Mouse (Mus musculus): ENCODE results near the gene Bphl. TPM values are rescaled to one million over a fixed set of nuclear protein-coding genes. Genes with fewer than 3 reads are reported as not detected.

Gene Bphl
- polyA plus RNA-seq (2015; fragmentation: Nextera tagmentation; extraction: Ambion mirVana), result 32.9 and 35.9 TPM in 2 replicates

DNA sequence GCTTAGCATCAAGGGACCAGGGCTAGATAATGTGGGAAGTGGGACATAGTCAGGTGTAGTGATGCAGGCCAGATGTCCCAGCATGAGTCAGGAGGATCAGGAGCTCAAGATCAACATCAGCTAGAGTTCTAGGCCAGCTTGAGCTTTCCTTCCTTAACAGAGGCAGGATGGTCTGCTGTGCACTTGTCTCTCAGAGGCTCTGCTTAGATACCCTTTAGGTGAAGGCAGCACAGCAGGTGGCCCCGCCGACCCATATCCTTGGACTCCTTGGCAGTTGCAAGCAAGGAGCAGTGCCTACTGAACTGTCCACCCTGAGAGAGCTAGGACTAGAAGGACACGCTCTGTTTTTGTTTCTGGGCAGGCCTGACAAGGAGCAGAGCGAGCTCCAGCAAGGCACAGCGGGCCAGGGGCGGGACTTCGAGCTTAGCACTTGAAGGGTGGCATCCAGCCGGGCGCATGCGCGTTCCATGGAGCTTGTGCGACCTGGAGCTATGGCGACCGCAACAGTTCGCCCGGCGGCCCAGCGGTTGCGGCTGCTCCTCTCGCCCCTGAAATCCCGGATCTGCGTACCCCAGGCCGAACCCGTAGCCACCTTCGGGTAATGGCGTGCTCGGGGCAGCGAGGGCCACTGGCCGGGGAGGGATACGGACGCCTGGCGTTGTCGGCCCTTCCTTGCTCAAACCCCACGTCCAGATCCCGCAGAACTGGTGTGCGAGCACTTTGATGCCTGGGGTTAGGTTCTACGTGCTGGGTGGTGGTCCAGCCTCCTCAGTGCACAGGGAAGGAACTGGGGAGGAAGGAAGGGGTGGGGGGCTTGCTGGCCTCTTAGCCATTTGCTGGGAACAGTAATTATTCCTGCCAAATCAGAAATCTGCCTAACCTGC is at the start of gene Bphl:
TSS of gene Bphl (plus strand) at position 426 of the 884 bp plus-strand sequence.
- under 1% methylated on average over 37 of the region's 37 CpGs for WGBS
- ATAC-seq (replicated peaks), result peak; percentile 97
- peaks cover 19% of the 10 kb centered on the region for H3K4me1 ChIP-seq
- peak within 1 kb of the TSS; percentile 83 for H3K27ac ChIP-seq (replicated peaks)
- H3K4me3 ChIP-seq, result peak within 1 kb of the TSS; percentile 73
- peak within 1 kb of the TSS; percentile 62 for H3K4me2 ChIP-seq (replicated peaks)
- H3K9ac ChIP-seq (replicated peaks), result peak within 1 kb of the TSS; percentile 89
- no peaks in the 10 kb centered on the region for H3K9me3 ChIP-seq
- H3K27me3 ChIP-seq, result no peaks in the 10 kb centered on the region
- H3K36me3 ChIP-seq, result 0 out of 2 replicates have a peak, but pooled peaks cover 3% of the 10 kb centered on the region

GRCm38 (mm10) chr13:33989625-33990024 is 47.8 kb upstream of the Bphl start:
- no peaks in the 10 kb centered on the region for H3K36me3 ChIP-seq
- no peaks in the 10 kb centered on the region for H3K27me3 ChIP-seq
- no peak overlapping the region for H3K4me3 ChIP-seq
- H3K27ac ChIP-seq (replicated peaks), result no peak overlapping the region
- no peak for ATAC-seq (replicated peaks)
- H3K9ac ChIP-seq (replicated peaks), result no peak overlapping the region
- WGBS, result 89% methylated on average over 5 of the region's 5 CpGs
- no peak overlapping the region for H3K4me2 ChIP-seq (replicated peaks)
- H3K9me3 ChIP-seq, result no peaks in the 10 kb centered on the region
- no peaks in the 10 kb centered on the region for H3K4me1 ChIP-seq

DNA sequence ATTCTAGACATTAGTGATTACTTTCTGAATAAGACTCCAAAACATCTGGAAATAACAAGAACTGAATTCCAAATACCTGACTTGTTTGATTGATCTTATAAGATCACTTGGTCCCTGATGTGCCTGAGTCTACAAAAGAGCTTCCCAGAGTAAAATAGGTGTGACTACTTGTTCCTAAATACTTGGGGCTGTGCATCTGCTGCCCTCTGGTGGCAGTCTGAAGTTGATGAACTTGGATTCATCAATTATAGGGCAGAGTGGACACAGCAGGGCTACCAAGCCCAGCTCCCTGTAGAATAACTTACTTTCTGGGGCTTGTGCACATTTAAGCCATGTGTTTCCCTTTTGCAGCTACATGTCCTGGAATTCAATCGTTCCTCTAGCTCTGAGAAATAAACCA is 42.2 kb upstream of the Bphl start:
- H3K27ac ChIP-seq (replicated peaks), result no peak overlapping the region
- H3K4me2 ChIP-seq (replicated peaks), result no peak overlapping the region
- H3K36me3 ChIP-seq, result no peaks in the 10 kb centered on the region
- no peak overlapping the region for H3K9ac ChIP-seq (replicated peaks)
- H3K4me3 ChIP-seq, result no peak overlapping the region
- H3K27me3 ChIP-seq, result no peaks in the 10 kb centered on the region
- H3K4me1 ChIP-seq, result no peaks in the 10 kb centered on the region
- WGBS, result 21% methylated on average over 1 of the region's 1 CpGs
- no peaks in the 10 kb centered on the region for H3K9me3 ChIP-seq
- 0 out of 2 replicates have a peak, but pooled peaks have one; percentile 32 for ATAC-seq (replicated peaks)

DNA sequence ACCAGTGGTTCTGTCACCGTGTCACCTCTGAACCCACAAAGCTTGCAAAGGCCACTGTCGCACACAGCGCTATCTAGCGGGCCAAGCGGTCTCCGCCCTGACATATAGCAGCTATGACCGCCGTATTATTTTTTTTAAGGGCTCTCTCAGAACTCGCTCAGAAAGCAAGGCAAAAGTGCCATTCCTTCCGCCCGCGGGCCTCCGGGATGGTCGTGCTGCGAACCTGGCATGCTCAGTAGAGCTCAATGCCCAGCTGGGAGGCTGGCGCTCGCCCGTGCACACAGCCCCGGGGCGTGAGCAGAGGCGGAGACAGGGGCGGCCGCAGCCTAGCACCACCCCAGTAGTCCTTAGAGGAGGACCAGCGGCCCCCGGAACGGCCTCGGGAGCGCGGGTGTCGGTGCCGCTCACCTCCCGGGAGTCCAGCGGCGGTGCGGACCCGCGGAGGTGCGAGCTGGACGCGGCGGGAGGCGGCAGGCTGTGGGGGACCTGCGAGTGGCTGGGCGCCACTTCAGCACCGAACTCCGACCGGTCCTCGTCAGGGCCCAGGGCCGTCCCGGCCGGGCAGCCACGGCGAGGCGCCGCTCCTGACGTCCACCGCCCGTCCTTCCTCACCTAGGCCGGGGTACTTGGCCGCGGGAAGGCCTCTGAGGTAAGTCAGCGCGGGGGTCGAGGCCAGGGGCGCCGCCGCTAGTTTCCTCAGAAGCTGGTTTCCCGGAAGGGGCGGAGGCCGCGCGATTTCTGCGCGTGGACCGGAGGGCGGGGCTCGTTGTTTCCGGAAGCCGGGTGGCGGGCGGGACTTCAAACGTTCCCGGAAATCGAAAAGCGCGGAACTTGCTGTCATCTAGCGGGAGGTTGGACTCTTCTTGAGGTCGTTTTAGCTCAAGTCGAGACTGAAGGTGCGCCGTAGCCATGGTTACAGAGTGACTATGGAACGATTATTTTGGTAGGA is 35.1 kb upstream of the Bphl start, which contains the start of the genes Ripk1 and Serpinb6a:
TSS of gene Ripk1 (plus strand) at position 306 of the 949 bp plus-strand sequence.
TSS of gene Serpinb6a (minus strand) at position 737 of the 949 bp plus-strand sequence.
- no peaks in the 10 kb centered on the region for H3K36me3 ChIP-seq
- H3K4me2 ChIP-seq (replicated peaks), result peak within 1 kb of the TSS; percentile 87
- H3K4me3 ChIP-seq, result peak within 1 kb of the TSS; percentile 85
- peak within 1 kb of the TSS; percentile 84 for H3K27ac ChIP-seq (replicated peaks)
- H3K27me3 ChIP-seq, result no peaks in the 10 kb centered on the region
- peak within 1 kb of the TSS; percentile 81 for H3K9ac ChIP-seq (replicated peaks)
- H3K9me3 ChIP-seq, result no peaks in the 10 kb centered on the region
- ATAC-seq (replicated peaks), result peak; percentile 98
- under 1% methylated on average over 92 of the region's 92 CpGs for WGBS
- peaks cover 15% of the 10 kb centered on the region for H3K4me1 ChIP-seq

- peak overlapping the region; percentile 85 for H3K4me3 ChIP-seq
- ATAC-seq (replicated peaks), result 0 out of 2 replicates have a peak, but pooled peaks have one; percentile 12
- H3K27me3 ChIP-seq, result no peaks in the 10 kb centered on the region
- 7% methylated on average over 5 of the region's 5 CpGs for WGBS
- no peaks in the 10 kb centered on the region for H3K9me3 ChIP-seq
- peak overlapping the region; percentile 84 for H3K27ac ChIP-seq (replicated peaks)
- peak overlapping the region; percentile 81 for H3K9ac ChIP-seq (replicated peaks)
- peaks cover 15% of the 10 kb centered on the region for H3K4me1 ChIP-seq
- H3K4me2 ChIP-seq (replicated peaks), result peak overlapping the region; percentile 87
- H3K36me3 ChIP-seq, result no peaks in the 10 kb centered on the region
Observed at GRCm38 (mm10) chr13:34003058-34003457, 34.3 kb upstream of the Bphl start.

DNA sequence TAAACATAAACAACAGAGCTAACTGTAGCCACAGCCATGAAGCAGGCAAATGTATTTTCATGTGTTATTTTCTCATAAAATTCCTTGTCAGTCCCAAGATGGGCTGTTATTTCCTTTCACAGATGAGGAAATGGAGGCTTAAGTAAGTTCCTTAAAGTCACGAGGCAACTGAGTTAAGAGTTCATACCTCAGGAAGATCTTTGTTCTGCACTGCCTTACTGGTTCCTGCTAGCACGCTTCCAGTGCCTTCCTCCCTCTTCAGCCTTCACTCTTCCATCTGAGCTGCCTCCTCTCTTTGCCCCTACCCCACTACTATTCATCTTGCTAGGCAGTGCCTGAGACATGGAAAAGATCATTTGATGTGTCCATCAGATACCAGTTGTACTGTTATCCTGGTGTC is 30.2 kb upstream of the Bphl start:
- Histone ChIP-seq H3K27me3 (no peaks in the 10 kb centered on the region), H3K4me3 (no peak overlapping the region), H3K27ac (replicated peaks) (no peak overlapping the region), H3K9ac (replicated peaks) (no peak overlapping the region), H3K4me1 (peaks cover 5% of the 10 kb centered on the region), H3K36me3 (0 out of 2 replicates have a peak, but pooled peaks cover 4% of the 10 kb centered on the region), H3K4me2 (replicated peaks) (no peak overlapping the region), H3K9me3 (no peaks in the 10 kb centered on the region)
- WGBS, result 77% methylated on average over 2 of the region's 2 CpGs
- no peak for ATAC-seq (replicated peaks)

DNA sequence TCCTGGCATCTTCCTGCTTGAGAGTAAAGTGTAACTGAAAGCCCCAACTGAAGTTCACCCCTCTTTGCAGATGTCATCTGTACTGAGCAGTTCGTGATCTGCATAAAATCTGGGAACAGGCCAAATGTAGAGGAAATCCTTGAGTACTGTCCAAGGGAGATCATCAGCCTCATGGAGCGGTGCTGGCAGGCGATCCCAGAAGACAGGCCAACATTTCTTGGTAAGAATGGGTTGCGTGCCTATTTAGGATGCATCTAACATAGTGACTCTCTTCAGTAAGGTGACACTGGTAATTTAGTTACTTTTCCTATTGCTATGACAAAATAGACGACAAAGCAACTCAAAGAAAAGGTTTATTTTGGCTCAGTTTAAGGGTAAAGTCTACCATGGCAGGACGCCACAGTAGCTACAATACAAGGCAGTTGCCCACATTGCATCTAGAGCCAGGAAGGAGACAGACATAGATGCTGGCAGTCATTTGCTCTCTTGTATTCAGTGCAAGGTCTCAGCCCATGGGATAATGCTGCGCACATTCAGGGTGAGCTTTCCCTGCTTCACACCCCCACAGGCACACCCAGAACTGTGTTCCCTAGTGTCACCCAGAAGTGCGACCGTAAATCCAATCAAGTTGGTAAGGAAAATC is 20.3 kb upstream of the Bphl start:
- Histone ChIP-seq H3K9me3 (no peaks in the 10 kb centered on the region), H3K9ac (replicated peaks) (no peak overlapping the region), H3K36me3 (peaks cover 24% of the 10 kb centered on the region), H3K27me3 (no peaks in the 10 kb centered on the region), H3K4me3 (no peak overlapping the region), H3K4me2 (replicated peaks) (no peak overlapping the region), H3K4me1 (no peaks in the 10 kb centered on the region), H3K27ac (replicated peaks) (no peak overlapping the region)
- 79% methylated on average over 9 of the region's 9 CpGs for WGBS
- ATAC-seq (replicated peaks), result 0 out of 2 replicates have a peak, but pooled peaks have one; percentile 55

GRCm38 (mm10) chr13:34018521-34018920 is 18.9 kb upstream of the Bphl start:
- no peak for ATAC-seq (replicated peaks)
- no peak overlapping the region for H3K9ac ChIP-seq (replicated peaks)
- no peaks in the 10 kb centered on the region for H3K27me3 ChIP-seq
- no peak overlapping the region for H3K4me3 ChIP-seq
- peaks cover 21% of the 10 kb centered on the region for H3K36me3 ChIP-seq
- H3K4me1 ChIP-seq, result no peaks in the 10 kb centered on the region
- no peak overlapping the region for H3K4me2 ChIP-seq (replicated peaks)
- WGBS, result 82% methylated on average over 1 of the region's 1 CpGs
- no peak overlapping the region for H3K27ac ChIP-seq (replicated peaks)
- no peaks in the 10 kb centered on the region for H3K9me3 ChIP-seq

DNA sequence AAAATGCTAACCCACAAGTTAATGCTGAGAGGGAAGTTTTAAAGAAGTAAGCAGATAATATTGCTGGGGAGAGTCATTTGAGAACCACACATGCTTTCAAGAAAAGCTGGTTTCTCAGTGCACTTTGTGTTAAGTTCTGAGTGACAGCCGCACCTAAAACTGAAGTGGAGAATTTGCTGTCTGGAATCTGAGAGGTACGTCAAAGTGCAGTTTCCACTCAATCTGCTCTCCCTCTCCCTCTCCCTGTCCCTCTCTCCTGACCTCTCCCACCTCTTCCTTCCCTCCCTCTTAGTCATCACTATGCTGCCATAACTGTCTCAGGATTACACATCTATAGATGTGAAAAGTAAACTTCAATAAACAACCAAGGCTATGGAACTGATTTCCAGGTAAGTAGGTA is 15.4 kb upstream of the Bphl start:
- no peak for ATAC-seq (replicated peaks)
- Histone ChIP-seq H3K4me1 (no peaks in the 10 kb centered on the region), H3K4me2 (replicated peaks) (no peak overlapping the region), H3K36me3 (peaks cover 12% of the 10 kb centered on the region; the same call in 1 of the 2 replicates), H3K4me3 (no peak overlapping the region), H3K9me3 (no peaks in the 10 kb centered on the region), H3K27ac (replicated peaks) (no peak overlapping the region), H3K27me3 (no peaks in the 10 kb centered on the region), H3K9ac (replicated peaks) (no peak overlapping the region)
- WGBS, result 87% methylated on average over 2 of the region's 2 CpGs

- Histone ChIP-seq H3K4me3 (no peak overlapping the region), H3K9ac (replicated peaks) (no peak overlapping the region), H3K36me3 (peaks cover 15% of the 10 kb centered on the region), H3K9me3 (no peaks in the 10 kb centered on the region), H3K4me2 (replicated peaks) (no peak overlapping the region), H3K27me3 (no peaks in the 10 kb centered on the region), H3K4me1 (peaks cover under 1% of the 10 kb centered on the region), H3K27ac (replicated peaks) (no peak overlapping the region)
- 56% methylated on average over 2 of the region's 2 CpGs for WGBS
- ATAC-seq (replicated peaks), result no peak
Observed at GRCm38 (mm10) chr13:34032041-34032440, 5.4 kb upstream of the Bphl start.

DNA sequence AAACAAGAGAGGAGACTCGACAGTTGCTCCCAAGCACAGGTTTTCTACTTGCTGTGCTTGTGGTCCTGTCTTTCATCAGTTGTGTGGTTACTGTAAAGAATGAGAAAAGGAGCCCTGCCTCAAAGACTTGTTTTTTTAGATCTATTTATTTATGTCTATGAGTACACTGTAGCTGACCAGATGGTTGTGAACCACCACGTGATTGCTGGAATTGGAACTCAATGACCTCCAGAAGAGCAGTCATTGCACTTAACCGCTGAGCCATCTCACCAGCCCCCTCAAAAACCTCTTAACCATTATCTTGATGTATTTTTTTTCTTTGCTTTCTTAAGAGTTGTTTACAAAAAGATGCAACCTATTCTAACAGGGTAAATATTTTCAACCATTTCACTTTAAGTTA is 2.0 kb upstream of the Bphl start:
- H3K4me1 ChIP-seq, result peaks cover 19% of the 10 kb centered on the region
- no peak for ATAC-seq (replicated peaks)
- 84% methylated on average over 3 of the region's 3 CpGs for WGBS

More for the DNA sequence above, 2.0 kb upstream of the Bphl start:
- no peak overlapping the region for H3K27ac ChIP-seq (replicated peaks)
- no peak overlapping the region for H3K4me3 ChIP-seq
- H3K9me3 ChIP-seq, result no peaks in the 10 kb centered on the region
- H3K9ac ChIP-seq (replicated peaks), result no peak overlapping the region
- no peak overlapping the region for H3K4me2 ChIP-seq (replicated peaks)
- peaks cover 8% of the 10 kb centered on the region; the same call in 1 of the 2 replicates for H3K36me3 ChIP-seq
- no peaks in the 10 kb centered on the region for H3K27me3 ChIP-seq

Data from forebrain, embryonic 15.5 days (tissue).